Mouse (Mus musculus): Measurements from ENCODE around the gene Chn2.

Chn2 gene

GRCm38 (mm10) chr6:54076625-54077024 is 37.3 kb downstream of the Chn2 start:
- DNase-seq (ENCODE audit: low spot score), result no peak

- DNase-seq (ENCODE audit: low spot score), result no peak
Observed at GRCm38 (mm10) chr6:54078269-54078668, 38.9 kb downstream of the Chn2 start.

- no peak for DNase-seq (ENCODE audit: low spot score)
Observed at GRCm38 (mm10) chr6:54079881-54080280, 40.5 kb downstream of the Chn2 start.

- DNase-seq (ENCODE audit: low spot score), result no peak
Observed at GRCm38 (mm10) chr6:54080518-54081285, 41.3 kb downstream of the Chn2 start.

- no peak for DNase-seq (ENCODE audit: low spot score)
Observed at GRCm38 (mm10) chr6:54082576-54082975, 43.2 kb downstream of the Chn2 start.

- no peak for DNase-seq (ENCODE audit: low spot score)
Observed at GRCm38 (mm10) chr6:54084046-54084445, 44.7 kb downstream of the Chn2 start.

- no peak for DNase-seq (ENCODE audit: low spot score)
Observed at GRCm38 (mm10) chr6:54085009-54085408, 45.7 kb downstream of the Chn2 start.

- DNase-seq (ENCODE audit: low spot score), result no peak
Observed at GRCm38 (mm10) chr6:54088168-54088567, 48.8 kb downstream of the Chn2 start.

GRCm38 (mm10) chr6:54090822-54091221 is 51.5 kb downstream of the Chn2 start:
- no peak for DNase-seq (ENCODE audit: low spot score)

GRCm38 (mm10) chr6:54092920-54093319 is 53.6 kb downstream of the Chn2 start:
- no peak for DNase-seq (ENCODE audit: low spot score)

- DNase-seq (ENCODE audit: low spot score), result no peak
Observed at GRCm38 (mm10) chr6:54096147-54096761, 56.9 kb downstream of the Chn2 start.

- no peak for DNase-seq (ENCODE audit: low spot score)
Observed at GRCm38 (mm10) chr6:54096836-54097235, 57.5 kb downstream of the Chn2 start.

- DNase-seq (ENCODE audit: low spot score), result no peak
Observed at GRCm38 (mm10) chr6:54098339-54098738, 59.0 kb downstream of the Chn2 start.

- no peak for DNase-seq (ENCODE audit: low spot score)
Observed at GRCm38 (mm10) chr6:54099659-54100058, 60.3 kb downstream of the Chn2 start.

GRCm38 (mm10) chr6:54102210-54102609 is 62.9 kb downstream of the Chn2 start:
- no peak for DNase-seq (ENCODE audit: low spot score)

GRCm38 (mm10) chr6:54103276-54103975 is 64.1 kb downstream of the Chn2 start:
- DNase-seq (ENCODE audit: low spot score), result no peak

- DNase-seq (ENCODE audit: low spot score), result no peak
Observed at GRCm38 (mm10) chr6:54111416-54111984, 72.1 kb downstream of the Chn2 start.

- no peak for DNase-seq (ENCODE audit: low spot score)
Observed at GRCm38 (mm10) chr6:54113338-54113737, 74.0 kb downstream of the Chn2 start.

GRCm38 (mm10) chr6:54114412-54114811 is 75.1 kb downstream of the Chn2 start:
- no peak for DNase-seq (ENCODE audit: low spot score)

GRCm38 (mm10) chr6:54116299-54116698 is 76.9 kb downstream of the Chn2 start:
- DNase-seq (ENCODE audit: low spot score), result no peak

- no peak for DNase-seq (ENCODE audit: low spot score)
Observed at GRCm38 (mm10) chr6:54117001-54117591, 77.7 kb downstream of the Chn2 start.

- no peak for DNase-seq (ENCODE audit: low spot score)
Observed at GRCm38 (mm10) chr6:54118395-54118794, 79.0 kb downstream of the Chn2 start.
